Mouse (Mus musculus) midbrain, embryonic 11.5 days (tissue): ENCODE data around the gene Muc15. TPM values are rescaled to one million over a fixed set of nuclear protein-coding genes. Genes with fewer than 3 reads are reported as not detected.

Experiments used
- ATAC-seq: fragments of 200-750 bp; cut with Nextera tagmentation; 2 replicates; pipeline ENCODE4 v1.8.0; 2017; ENCODE audit warnings: moderate TSS enrichment, moderate library complexity; ENCODE audit not compliant: low FRiP score
- DNase-seq: peaks from one replicate; pipeline ENCODE4 v3.0.0; 2015; ENCODE audit warnings: low spot score; ENCODE audit errors: missing footprints
- H3K27ac ChIP-seq: fragments of 300-500 bp; sonication (generic); 2 replicates; pipeline ENCODE4 v1.5.1; 2014; ENCODE audit warnings: low read depth, low read length
- H3K27me3 ChIP-seq: fragments of 300-500 bp; sonication (generic); 2 replicates; pipeline ENCODE4 v1.6.1; 2014; ENCODE audit warnings: mild to moderate bottlenecking, low read length, moderate library complexity, mixed read lengths; ENCODE audit not compliant: control insufficient read depth, insufficient read depth
- H3K36me3 ChIP-seq: fragments of 300-500 bp; sonication (generic); 2 replicates; pipeline ENCODE4 v1.6.1; 2014; ENCODE audit warnings: mild to moderate bottlenecking, low read length, moderate library complexity, mixed read lengths; ENCODE audit not compliant: control insufficient read depth, insufficient read depth
- H3K4me1 ChIP-seq: fragments of 300-500 bp; sonication (generic); 2 replicates; pipeline ENCODE4 v1.6.1; 2014; ENCODE audit warnings: low read length; ENCODE audit not compliant: control insufficient read depth, insufficient read depth
- H3K4me2 ChIP-seq: fragments of 300-500 bp; sonication (generic); 2 replicates; pipeline ENCODE4 v1.6.1; 2014; ENCODE audit warnings: mild to moderate bottlenecking, moderate library complexity
- H3K4me3 ChIP-seq: fragments of 300-500 bp; sonication (generic); 2 replicates; pipeline ENCODE4 v1.5.1; 2014; ENCODE audit warnings: low read depth, low read length
- H3K9ac ChIP-seq: fragments of 300-500 bp; sonication (generic); 2 replicates; pipeline ENCODE4 v1.6.1; 2014; ENCODE audit warnings: low read length
- H3K9me3 ChIP-seq: fragments of 300-500 bp; sonication (generic); 2 replicates; pipeline ENCODE4 v1.6.1; 2016; ENCODE audit warnings: low read length; ENCODE audit not compliant: control insufficient read depth
- WGBS: fragments of 180-500 bp; shearing (Covaris S2); extraction: QIAGEN DNeasy Blood & Tissue Kit; methylation state at CpG from one replicate; pipeline ENCODE4 v1.1.7; 2014; 5-methylcytosine and 5-hydroxymethylcytosine counted together
- polyA plus RNA-seq: library from polyadenylated mRNA; unstranded; fragments of >200 nt; fragmentation: Nextera tagmentation; extraction: Ambion mirVana; gene quantifications from 2 replicates; pipeline ENCODE4 v1.2.1, GENCODE M21; 2014

Gene Muc15
- polyA plus RNA-seq, 1 experiment from 2014 or later: 0.04 TPM

DNA sequence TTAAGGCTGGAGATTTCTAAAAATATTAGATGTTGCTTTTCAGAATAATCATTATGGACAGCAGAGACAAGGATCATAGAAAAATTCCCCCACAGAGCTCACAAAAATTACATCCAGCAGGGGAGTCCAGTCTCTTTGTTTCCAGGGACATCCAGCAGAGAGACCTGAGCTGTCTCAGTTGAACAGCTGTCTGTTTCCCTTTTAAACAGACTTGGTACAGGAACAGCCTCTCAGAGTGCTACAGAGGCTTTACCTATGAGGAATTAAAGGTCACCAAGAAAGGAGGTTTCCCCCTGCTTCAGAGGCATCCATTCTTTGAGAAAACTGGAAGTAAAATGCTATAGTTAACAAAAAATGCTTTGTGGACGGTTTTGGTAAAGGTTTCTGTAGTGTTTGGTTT lies 19.4 kb downstream of the Muc15 start:
- H3K9me3 ChIP-seq: no peaks in the 10 kb centered on the region
- no peaks in the 10 kb centered on the region for H3K27me3 ChIP-seq
- no peak for DNase-seq
- H3K9ac ChIP-seq: no peak overlapping the region
- H3K36me3 ChIP-seq: no peaks in the 10 kb centered on the region
- H3K4me2 ChIP-seq: no peak overlapping the region
- no peak overlapping the region for H3K27ac ChIP-seq
- 59% methylated on average over 1 of the region's 1 CpGs for WGBS
- 0 out of 2 replicates have a peak, but pooled peaks have one; percentile 44 for ATAC-seq
- H3K4me1 ChIP-seq: no peaks in the 10 kb centered on the region
- H3K4me3 ChIP-seq: no peak overlapping the region

DNA sequence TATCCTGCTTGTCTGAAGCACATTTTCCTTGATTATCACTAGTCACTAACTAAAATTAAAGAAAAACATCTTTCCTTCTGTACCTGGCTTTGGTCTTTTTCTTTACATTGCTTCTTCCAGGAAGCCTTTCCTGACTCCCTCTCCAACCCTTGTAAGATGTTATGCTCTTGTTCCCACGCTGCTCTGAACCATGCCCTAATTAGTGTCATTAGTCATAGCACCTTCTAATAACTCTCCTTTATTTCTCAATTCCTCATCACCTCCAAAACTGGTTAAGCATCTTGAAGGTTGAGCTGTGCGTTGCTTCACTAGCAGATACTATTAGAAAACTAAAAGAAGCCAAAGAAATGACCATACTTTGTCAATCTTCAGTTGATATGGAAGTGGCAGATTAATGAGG lies 36.4 kb downstream of the Muc15 start:
- WGBS: 83% methylated on average over 2 of the region's 2 CpGs
- no peak for ATAC-seq

DNA sequence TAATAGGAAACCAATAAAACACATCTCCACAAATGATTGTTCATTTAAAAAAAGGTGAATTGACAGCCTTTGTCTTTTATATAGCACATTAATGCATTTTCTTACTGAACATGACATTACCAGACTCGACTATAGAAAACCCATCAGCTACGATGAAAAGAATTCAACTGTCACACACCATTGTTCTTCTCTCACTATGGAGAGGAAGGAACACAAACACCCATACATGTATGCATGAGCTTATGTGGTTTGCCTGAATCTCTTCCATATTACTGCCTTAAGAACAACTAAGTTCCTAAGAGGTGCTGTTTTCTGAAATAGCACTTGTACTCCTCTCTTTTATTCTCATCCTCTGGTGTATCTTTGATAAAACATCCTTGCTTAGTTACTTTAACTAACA lies 38.3 kb downstream of the Muc15 start:
- Histone ChIP-seq H3K4me2 (no peak overlapping the region), H3K27me3 (no peaks in the 10 kb centered on the region), H3K36me3 (no peaks in the 10 kb centered on the region), H3K4me1 (no peaks in the 10 kb centered on the region), H3K9me3 (no peaks in the 10 kb centered on the region), H3K4me3 (no peak overlapping the region), H3K9ac (no peak overlapping the region), H3K27ac (no peak overlapping the region)
- WGBS: 61% methylated on average over 2 of the region's 2 CpGs
- DNase-seq: no peak
- ATAC-seq: no peak

More for the DNA sequence above, 36.4 kb downstream of the Muc15 start:
- Histone ChIP-seq H3K4me3 (no peak overlapping the region), H3K4me1 (no peaks in the 10 kb centered on the region), H3K9me3 (no peaks in the 10 kb centered on the region), H3K36me3 (no peaks in the 10 kb centered on the region), H3K27ac (no peak overlapping the region), H3K4me2 (no peak overlapping the region), H3K9ac (no peak overlapping the region), H3K27me3 (no peaks in the 10 kb centered on the region)
- no peak for DNase-seq

DNA sequence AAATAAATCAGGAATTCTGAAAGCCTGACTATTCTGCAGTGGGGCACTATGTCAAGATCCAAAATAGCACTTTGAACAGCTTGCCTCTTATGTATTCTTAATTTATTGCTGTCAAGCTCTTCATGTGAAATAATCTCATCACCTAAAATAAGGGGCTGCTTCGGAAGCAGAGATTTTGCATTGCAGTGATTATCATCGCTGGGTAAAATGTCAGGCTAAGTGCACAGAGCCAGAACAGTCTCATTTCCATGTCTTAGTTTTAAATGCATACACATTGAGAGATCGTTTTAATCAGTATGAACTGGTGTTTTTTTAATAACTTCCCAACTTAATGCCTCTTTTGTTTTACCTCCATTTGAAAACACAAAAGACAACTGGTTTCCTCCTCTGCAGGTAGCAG lies 66.3 kb downstream of the Muc15 start:
- H3K36me3 ChIP-seq: no peaks in the 10 kb centered on the region
- H3K27ac ChIP-seq: no peak overlapping the region
- H3K4me1 ChIP-seq: no peaks in the 10 kb centered on the region
- no peak overlapping the region for H3K9ac ChIP-seq
- ATAC-seq: no peak
- no peaks in the 10 kb centered on the region for H3K9me3 ChIP-seq
- 75% methylated on average over 3 of the region's 3 CpGs for WGBS
- no peak overlapping the region for H3K4me3 ChIP-seq
- no peaks in the 10 kb centered on the region for H3K27me3 ChIP-seq
- H3K4me2 ChIP-seq: no peak overlapping the region
- no peak for DNase-seq

Other genes with a start within 250 kb of the Muc15 start
- gene Slc5a12, start 124.0 kb upstream of the Muc15 start, polyA plus RNA-seq: not detected in 2 replicates
- 1.5 TPM in 2 replicates for gene Ano3, start 229.6 kb downstream of the Muc15 start, polyA plus RNA-seq